Mouse (Mus musculus) cortical plate, adult 2 months (tissue): ENCODE results near the gene Izumo4. TPM values are rescaled to one million over a fixed set of nuclear protein-coding genes. Genes with fewer than 3 reads are reported as not detected.

Source experiments
- H3K27ac ChIP-seq: fragments of 200-500 bp; 2 replicates; pipeline ENCODE4 v1.5.1; 2012; ENCODE audit warnings: low read length, control low read depth, inconsistent platforms; ENCODE audit not compliant: insufficient read depth
- H3K4me1 ChIP-seq: fragments of 200-500 bp; 2 replicates; pipeline ENCODE4 v1.6.1; 2011; ENCODE audit warnings: low read length; ENCODE audit not compliant: control insufficient read depth, insufficient read depth
- H3K4me3 ChIP-seq: fragments of 200-500 bp; 2 replicates; pipeline ENCODE4 v1.5.1; 2011; ENCODE audit warnings: mild to moderate bottlenecking, low read length, control low read depth; ENCODE audit not compliant: insufficient read depth
- CTCF ChIP-seq: fragments of 200-500 bp; IDR thresholded peaks from 2 replicates; pipeline ENCODE4 v1.5.1; 2011; ENCODE audit warnings: mild to moderate bottlenecking, control low read depth, low read length; ENCODE audit not compliant: insufficient read depth; ENCODE audit errors: extremely low read depth
- POLR2A ChIP-seq: fragments of 200-500 bp; IDR thresholded peaks from 2 replicates; pipeline ENCODE4 v1.6.1; 2011; ENCODE audit warnings: mild to moderate bottlenecking, low read length, control low read depth; ENCODE audit not compliant: insufficient read depth; ENCODE audit errors: extremely low read depth
- polyA plus RNA-seq: library from polyadenylated mRNA; depleted of rRNA; stranded (reverse); fragments of >200 nt; gene quantifications from 2 replicates; pipeline ENCODE4 v1.2.3, GENCODE M21; 2012

The Izumo4 gene
- polyA plus RNA-seq, 1 experiment, result 111 TPM

DNA sequence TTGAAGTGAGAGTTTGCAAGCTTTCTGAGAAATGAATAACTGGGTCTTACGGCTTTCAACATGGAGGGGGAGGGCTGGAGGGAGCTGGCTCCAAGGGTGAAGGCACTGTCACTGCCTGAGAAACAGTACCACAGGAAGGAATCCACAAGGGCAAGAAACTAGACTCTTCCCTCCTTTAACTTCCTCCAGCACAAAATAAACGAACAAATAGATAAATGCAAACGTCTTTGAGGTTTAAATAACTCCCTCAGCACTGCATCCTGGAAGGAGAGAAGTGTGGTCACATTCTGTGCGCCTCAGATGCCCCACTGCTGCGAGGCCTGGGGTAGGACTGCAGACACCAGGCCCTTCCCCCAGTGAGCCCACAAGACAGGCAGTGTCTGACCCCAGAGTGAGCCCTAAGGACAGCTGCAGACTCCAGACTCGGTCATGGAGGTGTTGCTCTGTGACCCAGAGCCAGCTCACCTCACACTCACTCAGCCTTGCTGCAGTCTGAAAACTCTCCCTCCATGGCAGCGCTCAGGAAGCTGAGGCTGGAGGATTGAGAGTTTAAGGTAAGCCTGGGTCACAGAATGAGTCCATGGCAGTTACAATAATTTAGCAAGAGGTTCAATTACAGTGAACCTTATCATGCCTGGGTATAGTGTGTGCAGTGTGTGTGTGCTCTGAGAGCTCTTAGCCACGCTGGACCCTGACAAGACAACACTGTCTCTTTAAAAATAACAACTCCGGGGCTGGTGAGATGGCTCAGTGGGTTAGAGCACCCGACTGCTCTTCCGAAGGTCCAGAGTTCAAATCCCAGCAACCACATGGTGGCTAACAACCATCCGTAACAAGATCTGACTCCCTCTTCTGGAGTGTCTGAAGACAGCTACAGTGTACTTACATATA, 5.2 kb upstream of the Izumo4 start:
- H3K4me1 ChIP-seq, result peaks cover 2% of the 10 kb centered on the region; the same call in 1 of the 2 replicates
- H3K27ac ChIP-seq, result no peak overlapping the region
- TF ChIP-seq POLR2A (no peak), CTCF (no peak)
- no peak overlapping the region for H3K4me3 ChIP-seq

DNA sequence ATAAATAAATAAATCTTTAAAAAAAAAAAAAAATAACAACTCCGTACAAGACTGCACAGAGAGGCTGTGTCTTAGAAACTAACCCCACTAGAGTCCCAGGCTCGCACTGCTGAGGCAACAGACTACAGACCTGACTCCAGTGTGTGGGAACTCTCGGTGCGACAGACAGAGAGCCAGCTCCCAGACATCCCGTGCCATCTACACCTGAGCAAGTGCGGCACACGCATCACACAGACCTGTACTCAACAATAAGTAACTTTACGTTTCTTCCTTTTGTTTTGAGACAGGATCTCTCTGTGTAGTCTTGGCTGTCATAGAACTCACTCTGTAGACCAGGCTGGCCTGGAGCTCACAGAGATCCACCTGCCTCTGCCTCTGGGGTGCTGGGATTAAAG, 4.6 kb upstream of the Izumo4 start:
- TF ChIP-seq POLR2A (no peak), CTCF (no peak)
- Histone ChIP-seq H3K4me1 (peaks cover 2% of the 10 kb centered on the region; the same call in 1 of the 2 replicates), H3K27ac (no peak overlapping the region), H3K4me3 (no peak overlapping the region)

DNA sequence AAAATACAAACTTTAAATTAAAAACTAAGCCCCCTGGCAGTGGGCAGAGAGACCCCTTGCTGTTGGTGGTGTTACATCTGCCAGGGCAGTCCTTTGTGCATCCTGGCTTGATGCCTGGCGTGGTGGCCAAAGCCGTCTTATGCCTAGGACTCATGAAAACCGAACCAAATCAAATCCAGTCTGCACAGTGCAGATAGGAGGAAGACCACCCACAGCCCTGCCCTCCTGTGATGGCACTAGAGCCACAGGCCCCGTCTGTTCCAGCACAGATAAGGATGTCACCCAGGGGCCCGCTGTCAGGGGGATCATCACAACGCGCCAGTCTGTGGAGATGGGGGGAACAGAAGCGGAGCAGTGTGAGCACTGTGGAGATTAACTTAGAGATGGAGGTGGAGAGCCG, 4.2 kb upstream of the Izumo4 start:
- no peak for TF ChIP-seq CTCF
- TF ChIP-seq POLR2A, result no peak
- H3K4me1 ChIP-seq, result peaks cover 2% of the 10 kb centered on the region; the same call in 1 of the 2 replicates
- H3K4me3 ChIP-seq, result no peak overlapping the region
- no peak overlapping the region for H3K27ac ChIP-seq

DNA sequence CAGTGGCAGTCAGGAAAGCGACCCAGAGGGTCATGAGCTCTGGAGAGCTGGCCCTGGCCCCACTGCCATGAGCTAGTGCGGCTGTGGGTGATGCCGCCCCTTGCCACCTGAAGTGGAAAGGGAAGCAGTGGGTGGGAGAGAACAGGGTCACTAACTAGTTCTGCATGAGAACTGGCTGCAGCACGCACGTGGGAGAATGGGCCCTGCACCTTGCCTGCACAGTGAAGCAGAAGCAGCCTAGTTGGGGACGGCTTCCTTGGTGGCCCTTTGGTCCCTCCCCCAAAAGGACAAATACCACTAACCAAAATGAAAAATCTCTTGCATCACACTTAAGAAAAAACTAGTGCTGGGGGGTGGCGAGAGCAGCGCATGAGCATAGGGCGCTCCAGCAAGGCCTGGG, 3.4 kb upstream of the Izumo4 start:
- Histone ChIP-seq H3K27ac (no peak overlapping the region), H3K4me3 (no peak overlapping the region), H3K4me1 (peaks cover 2% of the 10 kb centered on the region; the same call in 1 of the 2 replicates)
- TF ChIP-seq POLR2A, result no peak
- no peak for TF ChIP-seq CTCF

DNA sequence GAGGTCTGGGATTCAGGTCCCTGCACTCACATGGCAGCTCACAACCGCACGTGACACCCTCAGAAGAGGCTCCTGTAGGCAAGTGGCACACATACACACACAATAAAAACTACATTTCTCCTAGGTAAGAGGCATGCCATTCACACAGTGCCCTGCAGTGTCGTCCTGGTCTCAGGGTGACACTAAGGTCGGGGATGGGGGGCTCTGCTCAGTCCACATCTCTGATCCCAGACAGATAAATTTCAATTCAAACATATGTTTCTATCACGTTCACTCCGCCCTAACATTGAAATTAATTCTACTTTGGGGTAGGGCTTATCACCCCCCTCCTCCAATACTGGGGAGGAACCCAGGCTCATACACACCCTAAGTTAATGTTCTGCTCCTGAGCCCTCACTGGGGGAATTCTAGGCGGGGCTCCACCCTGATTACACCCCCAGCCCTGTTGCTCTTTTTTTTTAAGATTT, 1.9 kb upstream of the Izumo4 start:
- Histone ChIP-seq H3K4me1 (peaks cover 2% of the 10 kb centered on the region; the same call in 1 of the 2 replicates), H3K27ac (no peak overlapping the region), H3K4me3 (no peak overlapping the region)
- no peak for TF ChIP-seq CTCF
- no peak for TF ChIP-seq POLR2A

DNA sequence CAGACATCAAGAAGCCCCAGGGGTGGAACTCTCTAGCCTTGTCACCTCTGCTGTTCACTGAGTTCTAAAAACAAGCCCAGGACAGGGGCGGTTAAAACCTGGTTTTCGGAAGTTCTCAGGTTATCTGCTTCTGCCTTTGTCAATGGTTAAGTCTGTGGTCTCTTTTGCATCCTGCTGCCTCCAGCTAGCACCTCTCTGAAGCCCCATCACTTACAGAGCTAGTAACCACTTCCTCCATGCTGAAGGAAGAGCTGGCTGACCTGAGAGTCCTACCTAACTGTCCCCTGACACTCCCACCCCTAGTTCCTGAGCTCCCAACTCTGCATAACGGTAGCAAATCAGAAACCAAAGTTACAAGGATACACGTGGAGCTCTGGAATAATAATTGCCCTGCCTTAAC, 1.3 kb upstream of the Izumo4 start:
- Histone ChIP-seq H3K4me3 (no peak overlapping the region), H3K27ac (no peak overlapping the region), H3K4me1 (peaks cover 2% of the 10 kb centered on the region; the same call in 1 of the 2 replicates)
- TF ChIP-seq CTCF (no peak), POLR2A (no peak)

DNA sequence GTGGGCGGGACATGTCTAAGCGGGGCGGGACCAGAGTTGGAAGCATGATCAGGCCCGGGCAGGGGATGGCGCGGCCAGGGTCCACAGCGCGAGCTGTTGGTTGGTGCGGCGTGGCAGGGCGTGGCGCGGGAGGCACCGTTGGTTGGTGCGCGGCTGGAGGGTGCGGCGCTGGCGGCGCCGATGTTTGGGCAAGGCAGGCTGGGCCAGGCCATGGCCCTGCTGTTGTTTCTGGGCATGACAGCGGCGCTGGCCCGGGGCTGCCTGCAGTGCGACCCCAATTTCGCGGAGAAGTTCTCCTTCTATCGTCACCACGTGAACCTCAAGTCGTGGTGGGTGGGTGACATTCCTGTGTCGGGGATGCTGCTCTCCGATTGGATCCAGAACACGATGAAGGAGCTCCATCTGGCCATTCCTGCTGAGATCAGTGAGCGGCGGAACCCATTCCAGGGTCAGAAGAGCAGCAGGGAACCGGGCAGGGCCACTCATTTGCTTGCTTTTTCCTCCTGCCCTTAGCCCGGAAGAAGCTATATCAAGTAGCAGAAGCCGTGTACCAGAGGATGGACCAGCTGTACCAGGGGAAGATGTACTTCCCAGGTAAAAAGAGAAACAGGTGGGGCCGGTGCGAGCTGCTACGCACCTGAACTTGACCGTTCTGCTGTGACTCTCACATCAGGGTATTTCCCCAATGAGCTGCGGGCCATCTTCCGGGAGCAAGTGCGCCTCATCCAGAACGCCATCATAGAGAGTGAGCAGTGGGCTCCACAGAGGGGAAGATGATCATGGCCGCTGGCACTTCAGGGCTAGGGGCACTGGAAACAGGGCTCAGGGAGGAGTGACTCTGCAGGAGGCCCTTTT, 779 bp downstream of the Izumo4 start:
- TF ChIP-seq POLR2A, result peak; percentile 48; the same call in 1 of the 2 replicates
- TF ChIP-seq CTCF, result no peak
- peak overlapping the region; percentile 56 for H3K27ac ChIP-seq
- peaks cover 2% of the 10 kb centered on the region; the same call in 1 of the 2 replicates for H3K4me1 ChIP-seq
- peak overlapping the region; percentile 57 for H3K4me3 ChIP-seq

DNA sequence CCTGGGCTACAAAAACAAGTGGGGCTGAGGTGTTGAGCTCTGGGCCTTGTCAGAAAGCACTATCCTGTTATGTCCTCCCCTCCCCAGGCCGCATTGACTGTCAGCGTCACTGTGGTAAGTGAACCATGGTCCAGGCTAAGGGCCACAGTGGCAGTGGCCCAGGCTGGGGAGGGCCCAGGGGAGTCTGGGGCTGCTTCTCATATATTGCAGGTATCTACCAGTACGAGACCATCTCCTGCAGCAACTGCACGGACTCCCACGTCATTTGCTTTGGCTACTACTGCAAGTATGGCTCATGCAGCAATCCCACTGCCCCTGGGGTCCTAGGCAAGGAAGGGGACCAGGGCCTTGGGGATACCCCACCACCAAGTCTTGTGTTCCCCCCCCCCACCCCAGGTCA, 1.7 kb downstream of the Izumo4 start:
- H3K4me1 ChIP-seq, result peaks cover 2% of the 10 kb centered on the region; the same call in 1 of the 2 replicates
- H3K27ac ChIP-seq, result 0 out of 2 replicates have a peak overlapping the region, but pooled peaks have one; percentile 56
- peak overlapping the region; percentile 57 for H3K4me3 ChIP-seq
- TF ChIP-seq POLR2A (no peak), CTCF (no peak)

DNA sequence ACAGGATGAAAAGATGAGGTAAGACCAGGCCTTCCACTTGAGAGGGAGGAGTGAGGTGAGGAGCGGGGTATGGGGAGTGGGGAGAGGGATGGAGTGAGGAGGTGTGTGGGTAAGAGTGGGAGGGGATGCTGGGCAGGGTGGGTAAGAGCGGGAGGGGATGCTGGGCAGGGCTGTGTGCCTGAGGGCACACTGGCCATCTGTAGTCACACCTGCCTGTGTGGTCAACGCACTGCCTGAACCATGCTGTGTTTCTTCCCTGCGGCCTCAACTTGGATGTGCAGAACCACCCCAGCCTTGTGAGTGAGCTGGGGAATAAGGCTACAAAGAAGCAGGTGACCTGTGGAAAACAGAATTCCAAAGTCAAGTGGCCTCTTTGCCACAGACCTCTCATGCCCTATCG, 2.4 kb downstream of the Izumo4 start:
- H3K4me3 ChIP-seq, result no peak overlapping the region
- TF ChIP-seq CTCF (no peak), POLR2A (no peak)
- H3K4me1 ChIP-seq, result peaks cover 2% of the 10 kb centered on the region; the same call in 1 of the 2 replicates
- H3K27ac ChIP-seq, result no peak overlapping the region

DNA sequence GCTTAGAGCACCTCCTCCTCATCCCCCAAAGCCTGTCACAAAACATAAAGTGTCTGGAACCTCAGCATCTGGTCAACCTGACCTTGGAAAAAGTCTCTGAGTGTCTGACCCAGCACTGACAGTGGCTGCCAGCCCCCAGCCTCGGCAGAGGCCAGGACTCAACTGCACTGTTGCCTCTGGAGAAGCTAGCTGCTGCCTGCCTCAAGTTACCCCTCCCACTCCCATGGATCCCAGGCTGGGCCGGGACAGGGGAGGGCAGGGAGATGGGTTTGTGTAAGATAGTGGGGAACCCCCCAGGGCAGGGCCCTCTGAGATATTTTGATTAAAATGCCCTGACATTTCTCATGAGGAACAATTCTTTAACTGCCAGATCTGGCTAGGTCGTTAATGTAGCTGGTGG, 3.0 kb downstream of the Izumo4 start:
- TF ChIP-seq CTCF (no peak), POLR2A (no peak)
- H3K4me1 ChIP-seq, result peaks cover 2% of the 10 kb centered on the region; the same call in 1 of the 2 replicates
- H3K27ac ChIP-seq, result no peak overlapping the region
- no peak overlapping the region for H3K4me3 ChIP-seq
